In genomic region chr14:101834109-101834508, GRCm38 (mm10) we compare ENCODE assay signal across 22 mouse cellular contexts.
DNase-seq lines count a peak whose midpoint lies in the region; ATAC-seq and TF ChIP-seq lines count a peak whose summit lies in the region.
"Had no signal": no experiment of that assay in that cellular context is flagged by ENCODE, and none has a peak within 500 bp of the region (broad histone marks: within the 10 kb centered on the region; RNA-seq: fewer than 3 reads in every experiment).

No protein-coding gene starts in this region.

- H3K9ac ChIP-seq in lung, postnatal 0 days (replicated peaks; ENCODE audit: low read depth) = no peak overlapping the region
- H3K9ac ChIP-seq in stomach, postnatal 0 days (ENCODE audit: low read length) = no peak overlapping the region
- H3K9ac ChIP-seq: embryonic facial prominence, embryonic 13.5 days; heart, embryonic 15.5 days; hindbrain, embryonic 13.5 days had no signal

- DNase-seq in kidney, adult 2 months = peak; percentile 71
- no peak for DNase-seq in kidney, adult 18-20 months
- DNase-seq in lung, postnatal 0 days (ENCODE audit: low spot score) = peak; percentile 70
- DNase-seq in lung, postnatal 14 days = no peak
- DNase-seq in stomach, postnatal 0 days (ENCODE audit: low spot score) = no peak
- DNase-seq: adrenal gland, adult 2 months; adrenal gland, postnatal 25 days; cerebellum, adult 18-20 months; cerebellum, adult 9-11 months; cerebellum, postnatal 36 days; gastrocnemius, adult 2 months; gastrocnemius, postnatal 25 days; heart, adult 2 months; heart, postnatal 14 days had no signal

- H3K27ac ChIP-seq in kidney, adult 2 months (ENCODE audit: insufficient read depth, low read depth, low read length) = peak overlapping the region; percentile 40
- H3K27ac ChIP-seq in lung, postnatal 0 days (ENCODE audit: low read length) = no peak overlapping the region
- H3K27ac ChIP-seq in stomach, postnatal 0 days (replicated peaks) = no peak overlapping the region
- H3K27ac ChIP-seq: embryonic facial prominence, embryonic 13.5 days; forebrain, embryonic 10.5 days; gastrocnemius, adult 2 months; heart, adult 2 months; heart, embryonic 15.5 days; hindbrain, embryonic 13.5 days had no signal

- ATAC-seq in lung, postnatal 0 days = peak; percentile 44
- ATAC-seq in stomach, postnatal 0 days (ENCODE audit: low FRiP score, low TSS enrichment) = 0 out of 2 replicates have a peak, but pooled peaks have one; percentile 25
- no peak for ATAC-seq in erythroid progenitor cell, adult 5-6 weeks (replicated peaks; ENCODE audit: low FRiP score, poor library complexity, severe bottlenecking)
- ATAC-seq: forebrain, embryonic 14.5 days had no signal

- WGBS in kidney, adult 2 months = 27% methylated on average over 3 of the region's 3 CpGs
- WGBS in lung, postnatal 0 days = 38% methylated on average over 3 of the region's 3 CpGs
- 65% methylated on average over 3 of the region's 3 CpGs for WGBS in stomach, postnatal 0 days

- no peaks in the 10 kb centered on the region for H3K9me3 ChIP-seq in lung, postnatal 0 days (ENCODE audit: low read length)
- H3K9me3 ChIP-seq in stomach, postnatal 0 days (ENCODE audit: control insufficient read depth, low read length) = no peaks in the 10 kb centered on the region
- H3K9me3 ChIP-seq: embryonic facial prominence, embryonic 13.5 days; forebrain, embryonic 10.5 days; heart, embryonic 15.5 days; hindbrain, embryonic 13.5 days had no signal

- H3K4me1 ChIP-seq in kidney, adult 2 months (ENCODE audit: control insufficient read depth, insufficient read depth, low read length) = peaks cover 51% of the 10 kb centered on the region
- no peaks in the 10 kb centered on the region for H3K4me1 ChIP-seq in lung, postnatal 0 days (ENCODE audit: insufficient read depth, low read depth, low read length)
- H3K4me1 ChIP-seq in stomach, postnatal 0 days (replicated peaks; ENCODE audit: control insufficient read depth, insufficient read depth) = 0 out of 2 replicates have a peak, but pooled peaks cover 2% of the 10 kb centered on the region
- H3K4me1 ChIP-seq: hindbrain, embryonic 13.5 days had no signal

- TF ChIP-seq POLR2A in kidney, adult 2 months (IDR thresholded peaks at IDR 0.05; ENCODE audit: low read depth, low read length) = no peak

- no peaks in the 10 kb centered on the region for H3K27me3 ChIP-seq in kidney, adult 2 months (replicated peaks; ENCODE audit: control insufficient read depth, insufficient read depth, low read length)
- H3K27me3 ChIP-seq in lung, postnatal 0 days (replicated peaks; ENCODE audit: insufficient read depth, low read length) = no peaks in the 10 kb centered on the region
- no peaks in the 10 kb centered on the region for H3K27me3 ChIP-seq in stomach, postnatal 0 days (ENCODE audit: control insufficient read depth, insufficient read depth, low read length)
- H3K27me3 ChIP-seq: CH12.LX; embryonic facial prominence, embryonic 13.5 days; heart, embryonic 15.5 days; hindbrain, embryonic 13.5 days had no signal

- no peak for TF ChIP-seq CTCF in kidney, adult 2 months (conservative IDR thresholded peaks at IDR 0.05; ENCODE audit: insufficient read depth, insufficient read length, low read depth, low read length)
- TF ChIP-seq CTCF in lung, postnatal 0 days (IDR thresholded peaks at IDR 0.05) = no peak
- no peak for TF ChIP-seq CTCF in stomach, postnatal 0 days (IDR thresholded peaks at IDR 0.05; ENCODE audit: low read depth)

- H3K4me2 ChIP-seq in lung, postnatal 0 days (replicated peaks; ENCODE audit: low read depth, low read length) = no peak overlapping the region
- H3K4me2 ChIP-seq in stomach, postnatal 0 days (replicated peaks; ENCODE audit: low read depth) = no peak overlapping the region
- H3K4me2 ChIP-seq: embryonic facial prominence, embryonic 13.5 days; heart, embryonic 11.5 days; heart, embryonic 15.5 days; hindbrain, embryonic 13.5 days had no signal

- no peak overlapping the region for H3K4me3 ChIP-seq in kidney, adult 2 months (ENCODE audit: insufficient read depth, low read depth, low read length)
- H3K4me3 ChIP-seq in lung, postnatal 0 days (ENCODE audit: low read depth, low read length) = no peak overlapping the region
- no peak overlapping the region for H3K4me3 ChIP-seq in stomach, postnatal 0 days (ENCODE audit: low read depth, low read length)
- H3K4me3 ChIP-seq: embryonic facial prominence, embryonic 13.5 days; forebrain, embryonic 10.5 days; gastrocnemius, adult 2 months; heart, adult 2 months; heart, embryonic 15.5 days; hindbrain, embryonic 13.5 days had no signal

- peak; percentile 94 for TF ChIP-seq EP300 in lung, postnatal 0 days (IDR thresholded peaks at IDR 0.05)
- TF ChIP-seq EP300 in stomach, postnatal 0 days (optimal IDR thresholded peaks at IDR 0.05) = no peak

- H3K36me3 ChIP-seq in kidney, adult 2 months (ENCODE audit: control insufficient read depth, insufficient read depth, low read length) = no peaks in the 10 kb centered on the region
- H3K36me3 ChIP-seq in lung, postnatal 0 days (ENCODE audit: insufficient read depth, low read length) = no peaks in the 10 kb centered on the region
- no peaks in the 10 kb centered on the region for H3K36me3 ChIP-seq in stomach, postnatal 0 days (ENCODE audit: control insufficient read depth, insufficient read depth, low read length)
- H3K36me3 ChIP-seq: embryonic facial prominence, embryonic 13.5 days; forebrain, embryonic 10.5 days; heart, embryonic 15.5 days; hindbrain, embryonic 13.5 days had no signal

Comparison
In these comparisons a context has a peak if more than half of its experiments do, and no peak if none do; other contexts are left out.
1. DNase-seq: peak in kidney, adult 2 months (single experiment) and lung, postnatal 0 days (single experiment); none in kidney, adult 18-20 months (single experiment), lung, postnatal 14 days (single experiment) and stomach, postnatal 0 days (single experiment).